Mouse (Mus musculus): Measurements from ENCODE around the gene Cnot3.
"Not testable (repeated sequence)": the region's sequence is repeated elsewhere in the genome, so short reads cannot be mapped to it uniquely, and the experiment has no call there.

Gene Cnot3

GRCm38 (mm10) chr7:3644672-3645487, at the start of gene Cnot3:
TSS of gene Cnot3 (plus strand) at chr7:3645268.
- peak; percentile 93 to 97 for DNase-seq (ENCODE audit: low spot score in 2 of 2)

DNA sequence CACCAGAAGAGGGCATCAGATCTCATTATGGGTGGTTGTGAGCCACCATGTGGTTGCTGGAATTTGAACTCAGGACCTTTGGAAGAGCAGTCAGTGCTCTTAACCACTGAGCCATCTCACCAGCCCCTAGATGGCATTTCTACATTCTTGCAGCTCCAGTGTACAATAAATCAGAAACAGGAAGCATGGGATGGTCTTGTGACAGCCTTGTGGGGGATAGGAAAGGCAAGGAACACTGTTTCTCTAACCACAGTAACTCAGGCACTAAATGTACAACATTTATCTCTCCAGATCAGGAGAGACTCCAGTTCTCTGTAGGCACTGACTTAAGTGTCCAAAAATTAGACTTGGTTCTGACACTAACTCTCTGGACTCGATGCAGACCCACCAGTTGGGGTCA, 47.3 kb upstream of the Cnot3 start:
- not testable (repeated sequence) for DNase-seq (ENCODE audit: low spot score in 2 of 2)

DNA sequence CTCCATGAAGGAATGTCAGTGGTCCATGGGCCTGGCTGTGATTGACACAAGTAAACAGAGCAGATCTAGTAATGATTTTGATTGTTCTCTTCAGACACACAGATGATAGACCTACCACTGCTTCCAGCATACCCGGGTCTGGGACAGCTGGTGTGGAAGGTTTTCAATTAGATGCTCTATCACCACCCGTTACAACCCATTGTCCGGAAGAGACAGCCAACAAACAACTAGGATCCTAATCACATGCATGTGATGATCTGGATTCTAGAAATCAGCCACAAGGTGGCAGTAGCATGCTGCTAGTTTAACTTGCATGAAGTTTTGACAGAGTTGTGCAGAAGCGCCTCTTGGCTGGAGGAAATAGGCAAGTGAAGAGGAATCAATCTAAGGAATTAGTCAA, 43.9 kb upstream of the Cnot3 start:
- DNase-seq (ENCODE audit: low spot score in 2 of 2): peak; percentile 34 to 69

DNA sequence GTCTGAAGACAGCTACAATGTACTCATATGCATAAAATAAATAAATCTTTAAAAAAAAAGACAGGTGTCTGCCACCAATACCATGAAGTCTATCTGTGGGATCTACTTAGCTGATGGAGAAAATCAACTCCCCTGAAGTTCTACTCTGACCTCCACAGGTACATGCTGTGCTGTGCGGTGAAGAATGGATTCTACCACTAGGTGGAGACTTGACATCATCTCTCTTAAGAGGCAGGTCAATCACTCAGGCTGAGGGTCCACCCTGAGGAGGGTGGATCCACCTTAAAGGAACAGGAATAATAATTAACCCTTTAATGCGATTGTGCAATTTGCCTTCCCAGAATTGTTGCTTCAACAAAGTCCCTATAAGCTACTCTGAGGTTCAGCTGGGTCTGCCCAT, 38.3 kb upstream of the Cnot3 start:
- DNase-seq (ENCODE audit: low spot score in 2 of 2): no peak

DNA sequence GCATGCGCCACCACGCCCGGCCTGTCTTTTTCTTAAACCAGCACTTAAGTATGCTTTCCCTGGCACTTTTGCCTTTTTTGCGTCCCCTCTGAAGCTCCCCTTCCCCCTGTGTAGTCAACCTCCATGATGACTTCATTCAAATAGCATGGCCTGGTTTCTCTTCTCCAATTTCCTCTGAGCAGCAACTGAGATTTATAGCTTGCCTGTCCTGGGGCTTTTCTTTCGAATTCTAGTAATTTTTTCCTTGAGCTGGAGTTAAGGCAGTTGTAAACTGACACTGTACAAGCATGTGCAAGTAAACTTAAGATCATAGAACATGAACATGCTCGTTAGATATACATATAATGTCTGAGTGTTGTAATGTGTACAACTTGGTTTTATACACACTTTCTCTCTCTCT, 37.7 kb upstream of the Cnot3 start:
- DNase-seq (ENCODE audit: low spot score in 2 of 2): no peak

DNA sequence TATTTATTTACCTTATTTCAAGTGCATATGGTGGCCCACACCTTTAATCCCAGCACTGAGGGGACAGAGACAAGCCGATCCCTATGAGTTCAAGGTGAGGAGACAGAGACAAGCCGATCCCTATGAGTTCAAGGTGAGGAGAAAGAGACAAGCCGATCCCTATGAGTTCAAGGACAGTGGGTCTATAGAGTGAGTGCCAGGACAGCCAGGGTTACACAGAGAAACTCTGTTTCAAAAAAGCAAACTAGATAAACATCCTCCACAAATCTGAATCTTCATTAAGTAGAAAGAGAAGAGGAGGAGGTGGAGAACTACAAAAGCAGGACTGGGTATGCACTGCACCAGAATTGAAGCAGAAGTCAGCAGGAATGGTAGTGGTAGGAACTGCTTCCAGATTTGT, 36.4 kb upstream of the Cnot3 start:
- no peak for DNase-seq (ENCODE audit: low spot score in 2 of 2)

- DNase-seq (ENCODE audit: low spot score in 2 of 2): no peak
Measured at GRCm38 (mm10) chr7:3609082-3609481, 36.0 kb upstream of the Cnot3 start.

DNA sequence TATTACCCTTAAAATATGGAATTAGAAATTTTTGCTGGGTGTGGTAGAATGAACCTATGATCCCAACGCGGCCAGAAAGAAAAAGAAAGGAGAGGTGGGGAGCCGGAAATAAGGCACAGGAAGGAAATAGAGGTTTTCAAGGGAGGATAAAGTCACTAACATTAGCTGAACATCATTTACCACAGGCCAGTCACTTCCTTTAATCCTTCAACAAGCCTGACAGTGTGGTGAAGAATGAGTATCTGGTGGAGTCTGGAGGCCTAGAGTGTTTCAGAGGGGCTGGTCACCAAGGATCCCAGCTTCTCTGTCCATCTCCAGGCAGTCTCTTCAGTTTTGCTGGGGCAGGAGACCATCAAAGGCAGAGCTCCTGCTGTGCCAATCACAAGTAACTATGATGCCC, 34.6 kb upstream of the Cnot3 start:
- no peak for DNase-seq (ENCODE audit: low spot score in 2 of 2)

DNA sequence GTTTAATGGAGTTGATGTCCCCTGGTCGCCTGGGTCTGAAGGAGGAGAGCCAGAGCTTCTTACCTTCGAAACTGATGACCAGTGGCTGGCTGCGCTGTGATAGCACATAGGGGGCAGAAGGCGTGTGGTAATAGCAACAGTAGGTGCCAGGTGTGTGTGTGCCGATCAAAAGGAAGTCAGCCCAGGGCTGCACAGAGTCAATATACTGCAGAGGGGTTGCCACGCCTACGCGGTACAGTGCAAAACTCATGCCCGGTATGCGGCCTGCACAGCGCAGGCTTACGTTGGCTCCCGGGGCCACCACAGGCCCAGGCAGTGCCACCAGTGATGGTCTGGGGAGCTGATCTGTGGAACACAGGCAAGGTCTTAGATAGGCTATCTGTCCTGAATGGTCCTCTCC, 34.1 kb upstream of the Cnot3 start:
- DNase-seq (ENCODE audit: low spot score in 2 of 2): no peak

GRCm38 (mm10) chr7:3614021-3614420, 31.0 kb upstream of the Cnot3 start:
- no peak for DNase-seq (ENCODE audit: low spot score in 2 of 2)

- DNase-seq (ENCODE audit: low spot score in 2 of 2): no peak
Measured at GRCm38 (mm10) chr7:3616057-3616388, 29.0 kb upstream of the Cnot3 start, which contains the start of gene Oscar. TSS of gene Oscar (minus strand) at chr7:3616157.

DNA sequence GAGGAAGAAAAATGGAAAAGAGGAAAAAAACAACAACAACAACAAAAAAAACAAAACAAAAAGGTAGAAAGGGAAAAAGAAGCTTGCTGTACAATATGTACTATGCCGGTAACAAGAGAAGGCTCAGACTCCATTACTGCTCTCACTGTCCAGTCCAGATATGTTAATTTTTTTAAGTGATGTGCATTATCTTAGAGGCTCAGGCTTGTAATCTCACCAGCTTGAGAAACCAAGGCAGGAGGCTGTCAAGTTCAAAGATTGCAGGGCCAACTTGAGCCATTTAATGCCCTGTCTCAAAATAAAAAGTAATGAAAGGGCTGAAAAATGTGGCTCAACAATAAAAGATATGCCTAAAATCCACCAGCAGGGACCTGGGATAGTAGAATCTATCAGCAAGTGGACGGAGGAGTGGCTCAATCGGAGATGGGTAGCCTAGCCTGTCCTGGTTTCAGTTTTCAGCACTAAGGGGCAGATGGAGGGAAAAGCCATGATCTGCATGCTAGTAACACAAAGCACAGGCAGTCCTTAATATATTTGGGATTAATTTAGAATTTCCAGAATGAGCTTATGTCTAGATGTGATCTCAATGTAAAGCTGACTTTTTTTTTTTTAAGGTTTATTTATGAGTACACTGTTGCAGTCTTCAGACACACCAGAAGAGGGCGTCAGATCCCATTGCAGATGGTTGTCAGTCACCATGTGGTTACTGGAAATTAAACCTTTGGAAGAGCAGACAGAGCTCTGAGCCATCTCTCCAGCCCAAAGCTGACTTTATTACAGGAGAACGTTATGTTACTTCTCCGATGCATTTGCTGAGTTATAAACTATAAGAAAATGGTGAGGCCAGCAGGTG, 28.5 kb upstream of the Cnot3 start:
- DNase-seq (ENCODE audit: low spot score in 2 of 2): peak in 1 of 2 experiments; percentile 43

GRCm38 (mm10) chr7:3617242-3617995, 27.6 kb upstream of the Cnot3 start, which contains the start of gene Ndufa3:
TSS of gene Ndufa3 (plus strand) at chr7:3617373.
- peak; percentile 61 to 91 for DNase-seq (ENCODE audit: low spot score in 2 of 2)

GRCm38 (mm10) chr7:3629030-3629429, 16.0 kb upstream of the Cnot3 start:
- peak in 1 of 2 experiments; percentile 17 for DNase-seq (ENCODE audit: low spot score in 2 of 2)

- DNase-seq (ENCODE audit: low spot score in 2 of 2): peak; percentile 88 to 92
Measured at GRCm38 (mm10) chr7:3629543-3630477, 15.3 kb upstream of the Cnot3 start, which contains the start of the genes Tfpt and Prpf31. TSS of gene Tfpt (minus strand) at chr7:3629929. TSS of gene Prpf31 (plus strand) at chr7:3629985.

GRCm38 (mm10) chr7:3630478-3630815, 14.6 kb upstream of the Cnot3 start:
- DNase-seq (ENCODE audit: low spot score in 2 of 2): no peak

DNA sequence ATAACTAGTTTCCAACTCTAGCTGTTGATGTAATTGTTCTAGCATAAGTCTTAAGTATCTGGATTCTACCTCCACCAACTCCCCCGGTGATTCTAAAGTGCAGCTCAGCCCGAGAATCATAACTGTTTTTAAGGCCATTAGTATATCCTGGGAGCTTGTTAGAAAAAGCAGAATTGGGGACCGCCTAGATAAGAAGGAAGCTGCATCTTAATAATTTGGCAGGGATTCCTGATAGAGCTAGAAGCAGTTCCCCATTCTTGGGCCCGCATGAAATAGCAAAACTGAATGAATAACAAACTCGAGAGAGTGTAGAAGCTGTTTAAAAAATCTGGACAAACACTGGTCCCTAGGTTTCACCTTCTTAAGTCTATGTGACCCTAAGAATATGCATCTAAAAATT, 1.7 kb upstream of the Cnot3 start:
- DNase-seq (ENCODE audit: low spot score in 2 of 2): no peak

DNA sequence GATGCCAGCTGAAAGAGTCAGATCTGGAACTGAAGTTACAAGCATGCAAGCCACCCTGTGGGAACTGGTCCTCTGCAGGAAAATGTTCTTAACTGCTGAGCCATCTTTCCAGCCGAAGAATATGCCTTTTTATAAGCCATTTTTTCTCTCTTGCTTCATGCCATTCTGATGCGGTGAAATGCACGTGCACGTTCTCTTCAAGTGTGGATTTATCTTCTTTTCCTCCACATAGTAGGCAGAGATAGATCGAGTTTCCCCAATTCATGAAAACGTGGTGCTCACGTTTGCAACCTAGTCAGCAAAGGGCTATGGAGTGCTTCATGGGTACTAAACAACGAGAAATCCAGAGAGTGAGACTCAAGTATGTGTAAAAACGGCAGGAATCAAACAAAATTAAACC, 1.2 kb upstream of the Cnot3 start:
- no peak for DNase-seq (ENCODE audit: low spot score in 2 of 2)

DNA sequence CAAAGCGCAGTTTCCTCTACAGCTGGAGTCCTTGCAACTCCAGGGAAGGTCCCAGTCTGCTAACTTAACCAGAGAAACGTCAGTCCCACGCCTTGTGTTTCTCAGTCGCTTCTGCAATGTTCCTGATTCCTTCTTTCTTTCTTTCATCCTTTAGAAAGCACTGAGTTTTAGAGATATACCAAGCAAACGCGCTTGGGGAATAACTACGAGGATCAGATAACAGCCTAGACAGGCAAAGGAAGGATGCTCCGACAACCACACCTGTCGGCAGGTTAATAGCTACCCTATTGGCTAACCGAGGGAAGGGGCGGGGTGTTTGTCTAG, 758 bp upstream of the Cnot3 start:
- peak in 1 of 2 experiments; percentile 94 for DNase-seq (ENCODE audit: low spot score in 2 of 2)

DNA sequence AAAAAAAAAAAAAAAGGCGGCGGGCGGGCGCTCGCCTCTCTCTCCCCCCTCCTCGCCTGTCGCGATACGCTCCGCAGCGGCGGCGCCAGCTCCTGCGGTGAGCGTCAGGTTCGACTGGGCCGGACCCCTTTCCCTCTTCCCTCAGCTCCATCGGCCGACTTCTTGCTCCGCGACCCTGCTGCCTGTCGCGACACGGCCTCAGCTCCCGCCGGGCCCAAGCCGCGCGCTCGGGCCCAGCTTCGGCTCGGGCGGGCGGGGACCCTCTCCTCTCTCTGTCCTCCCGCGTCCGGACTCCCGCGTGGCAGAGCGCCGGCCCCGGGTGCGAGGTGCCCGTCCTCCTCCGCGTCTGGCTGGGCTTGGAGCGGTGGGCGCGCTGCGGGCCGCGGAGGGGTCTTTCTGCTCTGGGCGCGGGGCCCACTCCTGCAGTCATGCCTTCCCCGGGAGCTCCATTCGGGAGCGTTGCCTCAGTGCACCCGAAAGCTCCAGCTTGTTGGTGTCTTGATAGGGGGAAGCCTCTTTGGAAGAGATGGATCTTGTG, 489 bp downstream of the Cnot3 start:
- DNase-seq (ENCODE audit: low spot score in 2 of 2): no peak

DNA sequence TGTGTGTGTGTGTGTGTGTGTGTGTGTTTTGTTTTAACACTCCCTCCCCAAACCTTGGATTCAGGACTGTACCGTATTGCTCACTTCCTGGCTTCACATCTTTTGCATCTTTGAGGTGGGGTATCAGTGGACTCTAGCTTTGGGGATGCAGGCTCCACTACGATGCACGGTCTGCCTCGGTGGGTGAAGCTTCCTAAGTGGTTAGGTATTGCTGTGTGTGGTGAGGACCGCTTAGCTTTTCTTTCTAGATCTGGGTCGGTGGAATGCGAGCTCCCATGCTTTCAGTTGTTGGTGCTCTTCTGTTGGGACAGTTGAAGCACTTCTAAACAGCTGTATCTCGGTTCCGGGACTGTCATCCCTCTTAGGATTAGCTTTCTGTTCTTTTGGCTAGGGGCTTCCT, 1.1 kb downstream of the Cnot3 start:
- DNase-seq (ENCODE audit: low spot score in 2 of 2): no peak
